Mouse (Mus musculus) ES-E14 (cell line): ENCODE data around the gene Fam168b. TPM values are rescaled to one million over a fixed set of nuclear protein-coding genes. Genes with fewer than 3 reads are reported as not detected.

ENCODE experiments used
- DNase-seq: peaks from one replicate; pipeline ENCODE4 v3.0.0-alpha.2; 2013; ENCODE audit warnings: low read depth, low spot score
- H3K27ac ChIP-seq: 2 replicates; pipeline ENCODE4 v1.5.1; 2012; ENCODE audit warnings: low read depth, mild to moderate bottlenecking, low read length, moderate library complexity, mixed read lengths; ENCODE audit not compliant: poor library complexity, insufficient read depth, severe bottlenecking
- H3K36me3 ChIP-seq: 2 replicates; pipeline ENCODE4 v1.6.1; 2012; ENCODE audit warnings: mild to moderate bottlenecking, low read length, moderate library complexity, mixed read lengths; ENCODE audit not compliant: control insufficient read depth, poor library complexity, insufficient read depth, severe bottlenecking
- H3K4me1 ChIP-seq, 2 experiments: fragments of 150-350 bp in 1 of 2; sonication (generic) in 1 of 2; 2 replicates each; pipeline ENCODE4 v1.6.1; 2012; ENCODE audit warnings: low read length in 2 of 2, mild to moderate bottlenecking in 1 of 2, mixed read lengths in 1 of 2; ENCODE audit not compliant: control insufficient read depth in 2 of 2, insufficient read depth in 2 of 2, poor library complexity in 1 of 2
- H3K4me3 ChIP-seq, 2 experiments: fragments of 150-350 bp in 1 of 2; sonication (generic) in 1 of 2; 2 replicates each; pipeline ENCODE4 v1.5.1; 2012; ENCODE audit warnings: low read length in 2 of 2, low read depth in 1 of 2, mild to moderate bottlenecking in 1 of 2, mixed read lengths in 1 of 2; ENCODE audit not compliant: insufficient read depth in 1 of 2, poor library complexity in 1 of 2, severe bottlenecking in 1 of 2
- H3K9ac ChIP-seq: 2 replicates; pipeline ENCODE4 v1.6.1; 2012; ENCODE audit warnings: low read depth, mild to moderate bottlenecking, low read length, mixed read lengths; ENCODE audit not compliant: poor library complexity, insufficient read depth, severe bottlenecking
- H3K9me3 ChIP-seq: fragments of 150-350 bp; sonication (generic); 2 replicates; pipeline ENCODE4 v1.6.1; 2012; ENCODE audit warnings: low read depth, mild to moderate bottlenecking, low read length; ENCODE audit not compliant: control insufficient read depth, insufficient read depth
- CHD2 ChIP-seq: IDR thresholded peaks from 2 replicates; pipeline ENCODE4 v1.6.1; 2014; ENCODE audit warnings: mild to moderate bottlenecking, low read depth, low read length, inconsistent platforms
- HCFC1 ChIP-seq: IDR thresholded peaks from 2 replicates; pipeline ENCODE4 v1.6.1; 2012; ENCODE audit warnings: low read length, inconsistent platforms, borderline replicate concordance; ENCODE audit not compliant: insufficient read depth
- MAFK ChIP-seq: IDR thresholded peaks from 2 replicates; pipeline ENCODE4 v1.6.1; 2014; ENCODE audit warnings: mild to moderate bottlenecking, low read depth, low read length, inconsistent platforms; ENCODE audit not compliant: insufficient read depth
- ZC3H11A ChIP-seq: IDR thresholded peaks from 2 replicates; pipeline ENCODE4 v1.6.1; 2012; ENCODE audit warnings: low read depth, mild to moderate bottlenecking, inconsistent platforms, low read length, borderline replicate concordance
- ZNF384 ChIP-seq: IDR thresholded peaks from 2 replicates; pipeline ENCODE4 v1.6.1; 2012; ENCODE audit warnings: low read depth, low read length, inconsistent platforms
- in situ Hi-C, 2 experiments: fragments of 600-800 bp; cut with MboI; formaldehyde crosslinking; loops; one replicate each; pipeline ENCODE4 v1.15.1; 2025; ENCODE audit warnings: low sequenced_read_pairs in 2 of 2, inconsistent platforms in 1 of 2; ENCODE audit not compliant: unreplicated experiment in 2 of 2
- total RNA-seq: library from RNA; depleted of rRNA; stranded (reverse); fragments of 300-350 nt; gene quantifications from 2 replicates; pipeline ENCODE4 v1.2.3, GENCODE M21; 2012

The Fam168b gene
- total RNA-seq, 1 experiment, result 36.1 TPM

DNA sequence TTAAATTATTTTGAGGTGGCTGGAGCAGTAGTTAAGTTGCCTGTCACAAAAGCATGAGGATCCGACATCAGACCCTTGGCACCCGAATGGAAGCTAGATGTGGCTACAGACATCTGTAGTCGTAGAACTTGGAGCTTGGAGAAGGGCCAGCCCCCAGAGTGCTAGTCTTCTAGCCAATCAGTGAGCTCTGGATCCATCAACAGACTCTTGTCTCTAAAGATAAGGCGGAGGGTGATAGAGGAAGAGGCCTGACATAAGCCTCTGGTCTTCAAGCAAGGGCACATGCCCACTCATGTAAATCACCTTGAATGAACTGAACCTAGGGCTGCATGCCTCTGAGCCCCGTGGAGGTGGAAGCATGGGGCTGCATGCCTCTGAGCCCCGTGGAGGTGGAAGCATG lies 36.7 kb upstream of the Fam168b start:
- no peak for DNase-seq
- H3K9me3 ChIP-seq, result no peaks in the 10 kb centered on the region

DNA sequence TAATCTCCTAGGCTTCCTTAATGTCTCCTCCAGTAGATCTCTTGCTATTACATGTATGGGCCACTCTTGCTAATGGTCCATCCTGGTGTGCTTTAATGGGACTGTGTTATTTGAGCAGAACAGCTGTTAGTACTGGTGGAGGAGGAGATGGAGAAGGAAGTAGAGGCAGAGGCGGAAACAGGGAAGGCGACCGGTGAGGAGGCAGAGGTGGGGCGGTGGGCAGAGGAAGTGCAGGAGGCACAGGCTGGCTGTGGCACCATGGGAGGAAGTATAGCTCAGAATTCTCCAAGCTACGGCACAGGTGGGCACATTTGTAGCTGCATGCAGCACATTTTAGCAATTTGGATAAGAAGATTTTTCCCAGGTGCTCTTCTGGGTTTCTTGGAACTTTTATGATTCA lies 30.7 kb upstream of the Fam168b start:
- H3K9me3 ChIP-seq, result no peaks in the 10 kb centered on the region
- H3K27ac ChIP-seq, result no peak overlapping the region
- H3K36me3 ChIP-seq, result 0 out of 2 replicates have a peak, but pooled peaks cover 2% of the 10 kb centered on the region
- in situ Hi-C loops, result no loop called here
- DNase-seq, result no peak
- H3K4me1 ChIP-seq, result no peaks in the 10 kb centered on the region
- no peak overlapping the region for H3K9ac ChIP-seq
- TF ChIP-seq ZNF384, result no peak
- TF ChIP-seq ZC3H11A, result no peak
- TF ChIP-seq HCFC1, result no peak
- no peak for TF ChIP-seq MAFK
- TF ChIP-seq CHD2, result no peak
- no peak overlapping the region for H3K4me3 ChIP-seq

More for the DNA sequence above, 36.7 kb upstream of the Fam168b start:
- Histone ChIP-seq H3K4me3 (no peak overlapping the region), H3K9ac (no peak overlapping the region), H3K27ac (no peak overlapping the region), H3K4me1 (peaks cover 0 to 2% of the 10 kb centered on the region in 2 experiments; a peak in 1 of 4 replicates), H3K36me3 (no peaks in the 10 kb centered on the region)
- in situ Hi-C loops, result no loop called here
- TF ChIP-seq CHD2, result no peak

GRCm38 (mm10) chr1:34871170-34871569 lies 28.3 kb upstream of the Fam168b start:
- no peaks in the 10 kb centered on the region for H3K9me3 ChIP-seq
- 0 out of 2 replicates have a peak, but pooled peaks cover 2% of the 10 kb centered on the region for H3K36me3 ChIP-seq
- no peak overlapping the region for H3K9ac ChIP-seq
- no peak overlapping the region for H3K27ac ChIP-seq
- H3K4me1 ChIP-seq, result no peaks in the 10 kb centered on the region
- DNase-seq, result no peak
- no peak overlapping the region for H3K4me3 ChIP-seq
- in situ Hi-C loops, result no loop called here
- TF ChIP-seq MAFK (no peak), ZC3H11A (no peak), HCFC1 (no peak), CHD2 (no peak), ZNF384 (no peak)

GRCm38 (mm10) chr1:34869231-34869630 lies 26.4 kb upstream of the Fam168b start:
- no peak overlapping the region for H3K27ac ChIP-seq
- no peaks in the 10 kb centered on the region for H3K9me3 ChIP-seq
- TF ChIP-seq CHD2 (no peak), ZNF384 (no peak), HCFC1 (no peak), ZC3H11A (no peak), MAFK (no peak)
- H3K4me3 ChIP-seq, result no peak overlapping the region
- 0 out of 4 replicates have a peak, but pooled peaks cover 0 to 2% of the 10 kb centered on the region in 2 experiments for H3K4me1 ChIP-seq
- no peak overlapping the region for H3K9ac ChIP-seq
- H3K36me3 ChIP-seq, result 0 out of 2 replicates have a peak, but pooled peaks cover 2% of the 10 kb centered on the region
- DNase-seq, result no peak
- in situ Hi-C loops, result no loop called here

GRCm38 (mm10) chr1:34868391-34868790 lies 25.5 kb upstream of the Fam168b start:
- 0 out of 4 replicates have a peak, but pooled peaks cover 0 to 2% of the 10 kb centered on the region in 2 experiments for H3K4me1 ChIP-seq
- H3K27ac ChIP-seq, result no peak overlapping the region
- H3K36me3 ChIP-seq, result 0 out of 2 replicates have a peak, but pooled peaks cover 2% of the 10 kb centered on the region
- no peak overlapping the region for H3K4me3 ChIP-seq
- no peak for DNase-seq
- no peak overlapping the region for H3K9ac ChIP-seq
- H3K9me3 ChIP-seq, result no peaks in the 10 kb centered on the region
- in situ Hi-C loops, result no loop called here
- TF ChIP-seq ZNF384, result no peak
